Mouse (Mus musculus): Measurements from ENCODE around the gene Psme4.

Gene Psme4

DNA sequence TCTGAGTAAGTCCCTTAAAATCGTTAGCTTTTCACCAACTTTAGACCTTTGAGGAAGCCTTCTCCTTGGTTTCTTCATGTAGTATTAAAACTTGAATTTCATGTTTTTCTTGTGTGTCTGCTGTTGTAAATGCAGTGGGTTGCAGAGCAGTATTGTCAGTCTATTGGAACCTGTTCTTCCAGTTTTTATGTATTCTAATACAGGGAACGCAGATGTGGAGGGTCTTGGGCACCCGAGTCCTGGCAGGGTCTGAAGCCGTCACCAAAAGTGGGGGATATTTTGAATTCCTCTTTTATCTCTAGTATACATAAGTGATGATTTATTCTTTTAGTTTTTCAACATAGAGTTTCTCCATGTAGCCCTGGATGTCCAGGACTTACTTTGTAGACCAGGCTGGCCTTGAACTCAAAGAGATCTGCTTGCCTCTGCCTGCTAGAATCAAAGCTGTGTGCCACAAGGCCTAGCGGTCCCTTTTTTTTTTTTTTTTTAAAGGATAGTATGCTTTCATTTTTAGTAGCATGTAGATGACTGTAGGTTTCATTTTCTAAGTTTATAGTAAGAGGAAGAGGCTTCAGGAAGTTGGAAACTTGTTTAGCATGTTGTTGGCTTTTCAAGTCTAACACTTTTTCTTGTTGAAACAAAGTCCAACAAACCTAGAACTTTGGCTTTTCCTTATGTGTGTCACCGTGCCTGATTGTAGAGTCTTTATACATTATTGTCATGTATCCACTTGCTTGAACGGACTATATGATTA is 14.9 kb downstream of the Psme4 start:
- no peak for DNase-seq

DNA sequence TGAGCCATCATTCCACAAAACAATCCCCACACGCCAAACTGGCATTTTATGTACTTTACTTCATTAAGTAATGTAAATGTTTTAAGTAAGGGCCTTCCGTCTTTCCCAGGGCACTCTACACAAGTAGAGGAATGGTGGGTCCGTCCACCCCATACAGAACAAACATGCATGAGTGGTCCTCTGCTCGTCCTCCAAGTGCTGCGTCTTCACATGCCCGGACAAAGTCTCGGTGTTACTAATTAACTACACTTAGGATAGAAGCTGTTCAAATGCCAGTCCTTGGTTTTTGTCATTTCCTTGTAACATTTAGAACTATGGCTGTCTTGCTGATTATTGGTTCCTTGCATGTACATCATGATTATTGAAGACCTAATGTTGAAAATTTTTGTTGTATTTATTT is 21.2 kb downstream of the Psme4 start:
- DNase-seq: no peak

GRCm38 (mm10) chr11:30793753-30794152 is 22.2 kb downstream of the Psme4 start:
- DNase-seq: no peak

GRCm38 (mm10) chr11:30797236-30797635 is 25.7 kb downstream of the Psme4 start:
- no peak for DNase-seq

DNA sequence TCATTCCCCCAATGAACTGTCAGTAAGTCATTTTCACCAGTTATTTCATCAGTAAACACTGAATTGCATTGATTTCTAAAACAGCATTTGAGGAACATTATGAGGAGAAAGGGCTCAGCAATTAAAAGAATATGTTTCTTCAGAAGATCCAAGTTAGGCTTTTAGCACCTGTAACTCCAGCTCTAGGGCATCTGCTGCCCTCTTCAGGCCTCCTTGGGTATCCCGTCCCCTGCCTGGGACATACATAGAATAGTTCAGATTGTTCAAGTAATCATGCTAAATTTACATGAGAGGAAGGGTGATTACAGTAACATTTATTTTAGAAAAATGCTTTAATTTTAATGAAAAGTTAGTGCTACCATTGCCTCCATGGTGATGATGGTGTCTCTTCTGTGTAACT is 28.0 kb downstream of the Psme4 start:
- peak; percentile 60 for DNase-seq

DNA sequence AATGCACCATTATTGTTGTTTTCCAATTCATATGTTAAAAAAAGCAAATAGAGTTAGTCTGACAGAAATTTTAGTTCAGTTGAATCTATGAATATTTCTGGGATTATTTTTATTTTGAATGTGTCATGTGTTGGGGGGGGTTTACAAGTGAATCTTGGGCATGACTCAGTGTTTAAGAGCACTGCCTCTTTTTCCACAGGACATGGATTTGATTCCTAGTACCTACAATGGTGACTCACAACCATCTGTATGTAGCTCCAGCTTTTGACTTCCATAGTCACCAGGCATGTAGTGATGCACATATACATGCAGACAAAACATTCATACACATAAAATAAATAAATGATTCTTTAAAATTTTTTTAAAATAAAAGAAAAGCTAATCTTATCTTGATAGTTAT is 28.6 kb downstream of the Psme4 start:
- DNase-seq: no peak

DNA sequence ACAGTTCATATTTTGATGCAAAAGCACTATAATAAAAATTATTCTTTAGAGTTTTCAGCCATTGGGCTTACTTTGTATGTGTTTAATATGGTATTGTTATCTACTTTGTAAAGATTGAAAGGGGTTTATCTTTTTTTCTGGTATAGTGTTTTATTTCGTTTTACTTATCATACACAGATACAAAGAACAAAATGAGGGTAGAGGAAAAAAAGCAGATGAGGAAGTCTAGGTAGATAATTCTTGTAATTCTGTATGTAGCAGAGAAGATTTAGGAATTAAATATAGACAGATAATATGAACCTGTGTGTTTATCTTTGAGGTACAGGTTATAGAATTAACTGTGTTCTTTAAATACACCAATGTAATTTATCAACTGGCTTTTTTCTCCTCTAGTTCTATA is 30.9 kb downstream of the Psme4 start:
- DNase-seq: no peak

DNA sequence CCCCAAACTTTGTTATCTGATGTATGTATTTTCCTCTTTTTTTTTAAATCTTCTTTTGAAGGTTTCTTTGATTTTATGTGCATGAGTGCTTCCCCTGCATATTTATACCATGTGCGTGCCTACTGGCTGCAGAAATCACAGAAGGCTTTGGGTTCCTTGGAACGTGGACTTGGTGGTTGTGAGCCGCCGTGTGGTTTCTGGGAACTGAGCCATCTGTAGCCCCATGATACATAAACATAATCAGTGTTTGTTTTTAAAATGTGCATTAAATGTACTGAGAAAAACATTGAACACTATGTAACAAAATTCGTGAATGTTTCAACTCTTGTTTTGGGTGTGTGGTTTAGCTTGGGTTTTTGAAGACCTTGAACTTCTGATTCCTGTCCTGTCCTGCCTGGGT is 49.6 kb downstream of the Psme4 start:
- no peak for DNase-seq

- no peak for DNase-seq
Measured at GRCm38 (mm10) chr11:30838793-30839192, 67.3 kb downstream of the Psme4 start.

DNA sequence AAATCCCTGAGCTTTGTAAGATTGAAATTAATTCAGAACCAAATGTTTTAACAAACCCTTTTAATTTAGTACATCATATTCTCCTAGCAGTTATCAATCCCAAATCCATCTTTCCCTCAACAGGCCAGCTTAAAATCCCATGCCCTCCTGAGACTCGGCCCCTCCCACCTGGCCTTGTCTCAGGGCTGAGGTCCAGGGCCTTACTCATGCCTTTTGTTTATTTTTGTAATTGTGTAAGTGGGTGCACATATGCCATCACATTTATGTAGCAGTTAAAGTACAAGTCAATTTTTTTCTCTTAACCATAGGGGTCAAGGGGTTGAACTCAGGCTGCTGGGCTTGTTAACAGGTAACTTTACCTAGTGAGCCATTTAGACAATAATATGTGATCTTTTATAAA is 72.8 kb downstream of the Psme4 start:
- no peak for DNase-seq

GRCm38 (mm10) chr11:30872425-30872824 is 100.9 kb downstream of the Psme4 start:
- no peak for DNase-seq

DNA sequence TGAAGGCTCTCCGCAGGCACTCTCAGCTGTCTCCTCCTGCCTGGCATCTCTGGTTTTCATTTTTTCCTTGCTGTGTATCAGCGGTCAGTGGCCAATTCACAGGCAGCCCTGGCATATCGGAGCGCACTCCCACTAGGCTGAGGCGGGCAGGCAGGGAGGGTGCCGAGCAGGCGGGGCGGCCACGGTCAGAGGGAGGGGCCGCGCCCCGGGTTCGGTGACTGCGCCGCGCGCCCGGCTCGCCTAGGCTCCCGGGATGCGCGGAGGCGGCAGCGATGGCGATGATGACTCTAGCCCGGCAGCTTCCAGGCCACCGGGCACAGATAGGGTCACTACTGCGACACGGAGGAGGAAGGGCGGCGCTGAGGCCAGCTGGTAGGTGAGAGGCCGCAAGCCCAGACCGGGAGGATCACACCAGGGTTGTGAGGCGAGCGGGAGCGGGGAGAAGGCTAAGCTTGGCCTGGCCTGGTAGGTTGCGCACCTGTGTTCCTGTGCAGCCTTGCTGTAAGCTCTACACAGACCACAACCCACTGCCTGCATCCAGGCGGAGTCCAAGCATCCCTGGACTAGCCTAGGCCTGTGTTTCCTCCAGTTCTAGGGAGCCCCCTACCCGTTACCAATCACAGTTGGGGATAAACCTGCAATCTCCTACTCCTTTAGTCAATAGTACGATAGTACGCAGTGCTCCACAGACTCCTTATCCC is 113.8 kb downstream of the Psme4 start, which contains the start of the genes Gpr75 and Asb3:
Gpr75 (plus strand) TSS at position 188 of the 701 bp plus-strand sequence.
Asb3 (plus strand) TSS at position 246 of the 701 bp plus-strand sequence.
- peak; percentile 54 for DNase-seq

DNA sequence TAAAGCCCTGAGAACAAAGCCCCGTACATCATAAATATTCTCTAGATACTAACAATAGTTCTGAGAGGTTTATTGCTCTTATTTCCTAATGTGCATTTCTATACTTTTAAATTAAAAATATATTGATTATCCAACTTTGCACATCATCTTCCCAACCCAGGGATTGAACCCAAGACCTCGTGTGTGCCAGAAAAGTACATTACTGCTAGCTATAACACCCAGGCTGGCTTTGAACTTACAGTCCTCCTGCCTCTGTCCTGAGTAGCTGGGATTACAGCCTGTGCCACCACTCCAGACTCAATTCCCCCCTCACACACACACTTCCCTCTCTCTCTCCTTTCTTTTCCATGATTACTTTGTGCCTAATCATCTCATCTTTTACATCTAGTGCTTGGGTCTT is 116.6 kb downstream of the Psme4 start:
- no peak for DNase-seq

GRCm38 (mm10) chr11:30896201-30896600 is 124.7 kb downstream of the Psme4 start:
- DNase-seq: no peak

DNA sequence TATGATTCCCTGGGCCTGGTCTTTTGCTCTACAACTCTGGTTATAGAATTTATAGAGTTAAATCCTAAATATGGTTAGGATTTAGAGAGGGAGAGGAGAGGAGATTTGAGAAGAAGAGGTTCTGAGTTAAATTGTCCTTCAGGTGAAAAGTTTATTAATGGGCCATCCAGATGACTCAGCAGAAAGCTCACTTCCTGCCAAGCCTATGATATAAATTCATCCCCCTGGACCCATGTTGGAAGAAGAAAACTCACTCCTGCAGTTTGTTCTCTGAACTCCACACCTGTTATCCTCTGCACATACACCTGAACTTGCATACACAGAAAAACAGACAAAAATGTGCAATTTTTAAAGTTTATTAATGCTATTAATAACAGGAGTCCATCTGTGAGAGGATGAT is 127.8 kb downstream of the Psme4 start:
- DNase-seq: no peak

GRCm38 (mm10) chr11:30912311-30912710 is 140.8 kb downstream of the Psme4 start:
- no peak for DNase-seq

- DNase-seq: no peak
Measured at GRCm38 (mm10) chr11:30920641-30921040, 149.1 kb downstream of the Psme4 start.

DNA sequence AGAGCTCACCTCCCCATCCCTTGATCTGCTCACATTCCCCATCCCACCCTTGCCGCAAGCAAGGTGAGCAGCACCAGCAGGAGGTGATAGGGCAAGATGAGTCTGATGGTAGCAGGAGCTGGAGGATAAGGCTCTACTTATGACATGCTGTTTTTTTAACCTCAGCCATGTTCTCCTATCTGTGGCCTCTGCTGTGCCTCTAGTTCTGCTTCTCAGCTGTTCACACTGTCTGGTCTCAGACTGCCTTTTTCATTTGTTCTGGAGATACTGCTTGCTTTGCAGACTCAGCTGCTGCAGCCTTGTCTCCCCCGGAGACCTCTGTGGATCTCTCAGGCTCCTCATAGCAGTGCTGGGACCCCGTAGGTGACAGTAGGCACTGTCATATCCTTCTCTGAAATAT is 151.8 kb downstream of the Psme4 start:
- DNase-seq: no peak

DNA sequence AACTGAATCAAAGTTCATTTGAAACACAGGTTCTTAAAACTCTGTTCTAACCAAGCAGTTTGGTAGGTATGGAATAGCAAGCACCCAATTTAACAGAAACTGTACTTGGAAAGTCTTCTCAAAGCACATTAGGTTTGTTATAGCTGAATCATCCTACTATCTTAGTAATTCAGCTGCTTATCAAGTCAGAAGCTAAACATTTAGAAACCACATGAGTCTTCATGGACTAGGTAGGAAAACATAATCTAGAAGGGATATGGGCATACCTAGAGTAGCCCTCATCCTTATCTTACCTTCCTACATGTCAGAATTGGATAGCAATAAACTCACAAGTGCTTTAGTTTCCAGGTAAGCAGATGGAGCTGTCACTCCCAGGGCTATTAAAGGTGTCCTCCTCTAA is 156.6 kb downstream of the Psme4 start:
- no peak for DNase-seq

- DNase-seq: no peak
Measured at GRCm38 (mm10) chr11:30928498-30928897, 157.0 kb downstream of the Psme4 start.
